Comparison of ENCODE assay signal across 10 mouse cellular contexts in the genomic region with DNA sequence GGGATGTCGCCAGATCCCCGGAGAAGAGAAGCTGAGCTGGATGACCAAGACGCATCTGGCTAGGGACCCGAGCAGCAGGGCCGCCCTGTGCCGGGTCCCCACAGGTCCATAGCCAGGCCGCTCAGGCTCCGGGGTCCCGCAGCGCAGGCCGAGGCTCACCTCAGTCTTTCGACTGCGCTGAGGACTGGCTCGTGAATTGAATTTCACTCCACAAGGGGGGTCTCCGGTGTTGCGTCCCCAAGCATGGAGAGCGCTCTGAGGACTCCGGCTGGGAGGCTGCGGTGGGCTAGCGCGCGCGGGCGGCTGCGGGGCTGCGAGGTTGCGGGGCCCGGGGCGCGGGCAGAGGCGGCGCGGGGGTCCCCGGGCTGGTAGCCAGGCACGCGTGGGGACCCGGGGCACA. TPM values are rescaled to one million over a fixed set of nuclear protein-coding genes. Genes with fewer than 3 reads are reported as not detected.
DNase-seq lines count a peak whose midpoint lies in the region; ATAC-seq lines count a peak whose summit lies in the region.
"Had no signal": no experiment of that assay in that cellular context is flagged by ENCODE, and none has a peak within 500 bp of the region (broad histone marks: within the 10 kb centered on the region; RNA-seq: fewer than 3 reads in every experiment).

No protein-coding gene starts in this region.

- H3K4me2 ChIP-seq in heart, embryonic 11.5 days, result peak overlapping the region; percentile 60

- no peak overlapping the region for H3K9ac ChIP-seq in heart, embryonic 11.5 days (ENCODE audit: low read depth, low read length)

- H3K9me3 ChIP-seq in heart, embryonic 11.5 days (replicated peaks; ENCODE audit: control insufficient read depth, low read length), result no peaks in the 10 kb centered on the region
- no peaks in the 10 kb centered on the region for H3K9me3 ChIP-seq in midbrain, embryonic 10.5 days (replicated peaks)

- H3K4me1 ChIP-seq in heart, embryonic 11.5 days (ENCODE audit: control insufficient read depth, insufficient read depth, low read length), result no peaks in the 10 kb centered on the region
- peaks cover 26% of the 10 kb centered on the region for H3K4me1 ChIP-seq in midbrain, embryonic 10.5 days
- H3K4me1 ChIP-seq: megakaryocyte, embryonic 14.5 days had no signal

- no peak overlapping the region for H3K27ac ChIP-seq in heart, embryonic 11.5 days (ENCODE audit: low read depth, low read length)
- no peak overlapping the region; the same call in 1 of the 2 replicates for H3K27ac ChIP-seq in midbrain, embryonic 10.5 days (replicated peaks)

- DNase-seq in heart, adult 9 months (ENCODE audit: low spot score in 2 of 2), result no peak
- peak; percentile 21 for DNase-seq in right cerebral cortex, postnatal 25 days
- no peak for DNase-seq in right cerebral cortex, postnatal 36 days (ENCODE audit: low spot score in 2 of 2)
- DNase-seq in midbrain, embryonic 10.5 days (ENCODE audit: low spot score), result peak; percentile 27
- no peak for DNase-seq in adipocyte (ENCODE audit: low spot score)
- no peak for DNase-seq in cerebellum, adult 9-10 months
- DNase-seq: kidney, adult 11 months had no signal

- 1% methylated on average over 37 of the region's 37 CpGs for WGBS in heart, embryonic 11.5 days (ENCODE audit: insufficient replicate concordance)
- 1% methylated on average over 37 of the region's 37 CpGs for WGBS in midbrain, embryonic 10.5 days

- H3K4me3 ChIP-seq in heart, embryonic 11.5 days (ENCODE audit: low read depth, low read length), result peak overlapping the region; percentile 33
- H3K4me3 ChIP-seq in midbrain, embryonic 10.5 days, result peak overlapping the region; percentile 62
- H3K4me3 ChIP-seq: megakaryocyte, embryonic 14.5 days had no signal

- ATAC-seq in heart, embryonic 11.5 days (replicated peaks; ENCODE audit: insufficient number of reproducible peaks, low FRiP score, low TSS enrichment), result no peak
- no peak for ATAC-seq in erythroblast, adult 5-6 weeks (replicated peaks; ENCODE audit: low FRiP score, poor library complexity, severe bottlenecking)

- H3K27me3 ChIP-seq in heart, embryonic 11.5 days (ENCODE audit: control insufficient read depth, insufficient read depth, low read length), result peaks cover 59% of the 10 kb centered on the region
- H3K27me3 ChIP-seq in midbrain, embryonic 10.5 days (ENCODE audit: low read depth, poor library complexity, severe bottlenecking), result peaks cover 84% of the 10 kb centered on the region

- no peaks in the 10 kb centered on the region for H3K36me3 ChIP-seq in heart, embryonic 11.5 days (ENCODE audit: control insufficient read depth, insufficient read depth, low read length)
- no peaks in the 10 kb centered on the region for H3K36me3 ChIP-seq in midbrain, embryonic 10.5 days

RNA-seq across cellular contexts. Expression of a gene that starts 0.5 kb away (rescaled TPM):
- polyA plus RNA-seq in heart, embryonic 11.5 days (2014; fragmentation: Nextera tagmentation; extraction: Ambion mirVana), result 0.07 and 0.08 TPM in 2 replicates
- 0.28 and 0.37 TPM in 2 replicates for polyA plus RNA-seq in midbrain, embryonic 10.5 days (2016; fragmentation: Nextera tagmentation; extraction: Ambion mirVana)
- not detected in 2 replicates for total RNA-seq in erythroblast, adult 5-6 weeks (2015; ENCODE audit: low replicate concordance)
- total RNA-seq in erythroblast, adult 5-6 weeks (2017; ENCODE audit: low replicate concordance), result not detected in 2 replicates

Comparison
In these comparisons a context has a peak if more than half of its experiments do, and no peak if none do; other contexts are left out.
1. DNase-seq: peak in right cerebral cortex, postnatal 25 days (single experiment) and midbrain, embryonic 10.5 days (single experiment); none in heart, adult 9 months (0 of 2), right cerebral cortex, postnatal 36 days (0 of 2), adipocyte (single experiment) and cerebellum, adult 9-10 months (single experiment).